Mouse (Mus musculus): ENCODE data around the gene Lias. TPM values are rescaled to one million over a fixed set of nuclear protein-coding genes. Genes with fewer than 3 reads are reported as not detected.

Gene Lias
- polyA plus RNA-seq, 1 experiment from 2014 or later = 70.4 TPM

- Histone ChIP-seq H3K4me2 (ENCODE audit: low read depth, low read length) (no peak overlapping the region), H3K9me3 (replicated peaks; ENCODE audit: control insufficient read depth, low read length) (no peaks in the 10 kb centered on the region), H3K4me3 (ENCODE audit: low read depth, low read length) (no peak overlapping the region), H3K4me1 (ENCODE audit: control insufficient read depth, insufficient read depth, low read length) (no peaks in the 10 kb centered on the region), H3K36me3 (replicated peaks; ENCODE audit: control insufficient read depth, insufficient read depth, low read depth, low read length) (no peaks in the 10 kb centered on the region), H3K9ac (replicated peaks; ENCODE audit: low read length) (no peak overlapping the region), H3K27ac (replicated peaks; ENCODE audit: low read depth, low read length) (no peak overlapping the region), H3K27me3 (ENCODE audit: control insufficient read depth, insufficient read depth, low read length) (no peaks in the 10 kb centered on the region)
- ATAC-seq (replicated peaks; ENCODE audit: insufficient number of reproducible peaks, low FRiP score, low TSS enrichment, low read depth) (no peak), DNase-seq (ENCODE audit: low spot score) (no peak)
- 91% methylated on average over 7 of the region's 7 CpGs for WGBS
Measured at GRCm38 (mm10) chr5:65371551-65371950, 19.7 kb upstream of the Lias start.

- H3K9me3 ChIP-seq (replicated peaks; ENCODE audit: control insufficient read depth, low read length) = no peaks in the 10 kb centered on the region
- DNase-seq (ENCODE audit: low spot score) (no peak), ATAC-seq (replicated peaks; ENCODE audit: insufficient number of reproducible peaks, low FRiP score, low TSS enrichment, low read depth) (no peak)
- H3K4me2 ChIP-seq (ENCODE audit: low read depth, low read length) = no peak overlapping the region
- no peak overlapping the region for H3K27ac ChIP-seq (replicated peaks; ENCODE audit: low read depth, low read length)
- H3K36me3 ChIP-seq (replicated peaks; ENCODE audit: control insufficient read depth, insufficient read depth, low read depth, low read length) = no peaks in the 10 kb centered on the region
- no peak overlapping the region for H3K4me3 ChIP-seq (ENCODE audit: low read depth, low read length)
- 80% methylated on average over 7 of the region's 7 CpGs for WGBS
- H3K27me3 ChIP-seq (ENCODE audit: control insufficient read depth, insufficient read depth, low read length) = no peaks in the 10 kb centered on the region
- H3K4me1 ChIP-seq (ENCODE audit: control insufficient read depth, insufficient read depth, low read length) = no peaks in the 10 kb centered on the region
- H3K9ac ChIP-seq (replicated peaks; ENCODE audit: low read length) = no peak overlapping the region
Measured at GRCm38 (mm10) chr5:65374746-65375145, 16.6 kb upstream of the Lias start.

GRCm38 (mm10) chr5:65385704-65386103 is 5.6 kb upstream of the Lias start:
- Histone ChIP-seq H3K4me2 (ENCODE audit: low read depth, low read length) (no peak overlapping the region), H3K4me3 (ENCODE audit: low read depth, low read length) (no peak overlapping the region), H3K27me3 (ENCODE audit: control insufficient read depth, insufficient read depth, low read length) (no peaks in the 10 kb centered on the region), H3K9ac (replicated peaks; ENCODE audit: low read length) (no peak overlapping the region), H3K27ac (replicated peaks; ENCODE audit: low read depth, low read length) (no peak overlapping the region), H3K9me3 (replicated peaks; ENCODE audit: control insufficient read depth, low read length) (no peaks in the 10 kb centered on the region), H3K4me1 (ENCODE audit: control insufficient read depth, insufficient read depth, low read length) (no peaks in the 10 kb centered on the region), H3K36me3 (replicated peaks; ENCODE audit: control insufficient read depth, insufficient read depth, low read depth, low read length) (peaks cover 2% of the 10 kb centered on the region; the same call in 1 of the 2 replicates)
- DNase-seq (ENCODE audit: low spot score) (no peak), ATAC-seq (replicated peaks; ENCODE audit: insufficient number of reproducible peaks, low FRiP score, low TSS enrichment, low read depth) (no peak)
- WGBS = 69% methylated on average over 2 of the region's 2 CpGs

GRCm38 (mm10) chr5:65387008-65387867 is 4.1 kb upstream of the Lias start:
- Histone ChIP-seq H3K4me2 (ENCODE audit: low read depth, low read length) (no peak overlapping the region), H3K27me3 (ENCODE audit: control insufficient read depth, insufficient read depth, low read length) (no peaks in the 10 kb centered on the region), H3K9me3 (replicated peaks; ENCODE audit: control insufficient read depth, low read length) (no peaks in the 10 kb centered on the region), H3K27ac (replicated peaks; ENCODE audit: low read depth, low read length) (no peak overlapping the region), H3K9ac (replicated peaks; ENCODE audit: low read length) (no peak overlapping the region), H3K4me3 (ENCODE audit: low read depth, low read length) (no peak overlapping the region), H3K4me1 (ENCODE audit: control insufficient read depth, insufficient read depth, low read length) (no peaks in the 10 kb centered on the region), H3K36me3 (replicated peaks; ENCODE audit: control insufficient read depth, insufficient read depth, low read depth, low read length) (peaks cover 2% of the 10 kb centered on the region; the same call in 1 of the 2 replicates)
- no peak for ATAC-seq (replicated peaks; ENCODE audit: insufficient number of reproducible peaks, low FRiP score, low TSS enrichment, low read depth)
- DNase-seq (ENCODE audit: low spot score) = no peak
- 78% methylated on average over 6 of the region's 6 CpGs for whole genome bisulfite sequencing

- Histone ChIP-seq H3K9me3 (replicated peaks; ENCODE audit: control insufficient read depth, low read length) (no peaks in the 10 kb centered on the region), H3K9ac (replicated peaks; ENCODE audit: low read length) (peak overlapping the region; percentile 70), H3K27me3 (ENCODE audit: control insufficient read depth, insufficient read depth, low read length) (no peaks in the 10 kb centered on the region), H3K4me2 (ENCODE audit: low read depth, low read length) (peak overlapping the region; percentile 72), H3K4me1 (ENCODE audit: control insufficient read depth, insufficient read depth, low read length) (no peaks in the 10 kb centered on the region), H3K36me3 (replicated peaks; ENCODE audit: control insufficient read depth, insufficient read depth, low read depth, low read length) (peaks cover 2% of the 10 kb centered on the region; the same call in 1 of the 2 replicates), H3K27ac (replicated peaks; ENCODE audit: low read depth, low read length) (0 out of 2 replicates have a peak overlapping the region, but pooled peaks have one; percentile 28), H3K4me3 (ENCODE audit: low read depth, low read length) (peak overlapping the region; percentile 91)
- 2% methylated on average over 12 of the region's 12 CpGs for WGBS
- ATAC-seq (replicated peaks; ENCODE audit: insufficient number of reproducible peaks, low FRiP score, low TSS enrichment, low read depth) (no peak; the same call in 1 of the 2 replicates), DNase-seq (ENCODE audit: low spot score) (peak; percentile 71)
Measured at GRCm38 (mm10) chr5:65391753-65392152, 456 bp downstream of the Lias start.

GRCm38 (mm10) chr5:65394425-65394824 is 3.1 kb downstream of the Lias start:
- H3K36me3 ChIP-seq (replicated peaks; ENCODE audit: control insufficient read depth, insufficient read depth, low read depth, low read length) = no peaks in the 10 kb centered on the region
- H3K4me3 ChIP-seq (ENCODE audit: low read depth, low read length) = no peak overlapping the region
- no peak overlapping the region for H3K9ac ChIP-seq (replicated peaks; ENCODE audit: low read length)
- DNase-seq (ENCODE audit: low spot score) (no peak), ATAC-seq (replicated peaks; ENCODE audit: insufficient number of reproducible peaks, low FRiP score, low TSS enrichment, low read depth) (no peak)
- no peaks in the 10 kb centered on the region for H3K27me3 ChIP-seq (ENCODE audit: control insufficient read depth, insufficient read depth, low read length)
- WGBS = 94% methylated on average over 7 of the region's 7 CpGs
- H3K4me1 ChIP-seq (ENCODE audit: control insufficient read depth, insufficient read depth, low read length) = no peaks in the 10 kb centered on the region
- no peak overlapping the region for H3K4me2 ChIP-seq (ENCODE audit: low read depth, low read length)
- no peaks in the 10 kb centered on the region for H3K9me3 ChIP-seq (replicated peaks; ENCODE audit: control insufficient read depth, low read length)
- H3K27ac ChIP-seq (replicated peaks; ENCODE audit: low read depth, low read length) = no peak overlapping the region

- no peak overlapping the region for H3K4me2 ChIP-seq (ENCODE audit: low read depth, low read length)
- no peak overlapping the region for H3K9ac ChIP-seq (replicated peaks; ENCODE audit: low read length)
- H3K9me3 ChIP-seq (replicated peaks; ENCODE audit: control insufficient read depth, low read length) = no peaks in the 10 kb centered on the region
- no peak overlapping the region for H3K27ac ChIP-seq (replicated peaks; ENCODE audit: low read depth, low read length)
- peaks cover 2% of the 10 kb centered on the region; the same call in 1 of the 2 replicates for H3K36me3 ChIP-seq (replicated peaks; ENCODE audit: control insufficient read depth, insufficient read depth, low read depth, low read length)
- H3K27me3 ChIP-seq (ENCODE audit: control insufficient read depth, insufficient read depth, low read length) = no peaks in the 10 kb centered on the region
- ATAC-seq (replicated peaks; ENCODE audit: insufficient number of reproducible peaks, low FRiP score, low TSS enrichment, low read depth) (0 out of 2 replicates have a peak, but pooled peaks have one; percentile 44), DNase-seq (ENCODE audit: low spot score) (peak; percentile 81)
- no peak overlapping the region for H3K4me3 ChIP-seq (ENCODE audit: low read depth, low read length)
- H3K4me1 ChIP-seq (ENCODE audit: control insufficient read depth, insufficient read depth, low read length) = no peaks in the 10 kb centered on the region
- 28% methylated on average over 2 of the region's 2 CpGs for whole genome bisulfite sequencing
Measured at GRCm38 (mm10) chr5:65401251-65401994, 10.1 kb downstream of the Lias start.

GRCm38 (mm10) chr5:65407989-65408388 is 16.7 kb downstream of the Lias start:
- H3K36me3 ChIP-seq (replicated peaks; ENCODE audit: control insufficient read depth, insufficient read depth, low read depth, low read length) = peaks cover 2% of the 10 kb centered on the region
- 40% methylated on average over 12 of the region's 12 CpGs for WGBS
- no peak overlapping the region for H3K9ac ChIP-seq (replicated peaks; ENCODE audit: low read length)

More at GRCm38 (mm10) chr5:65407989-65408388, 16.7 kb downstream of the Lias start:
- Histone ChIP-seq H3K4me2 (ENCODE audit: low read depth, low read length) (no peak overlapping the region), H3K4me1 (ENCODE audit: control insufficient read depth, insufficient read depth, low read length) (no peaks in the 10 kb centered on the region), H3K9me3 (replicated peaks; ENCODE audit: control insufficient read depth, low read length) (no peaks in the 10 kb centered on the region), H3K27me3 (ENCODE audit: control insufficient read depth, insufficient read depth, low read length) (no peaks in the 10 kb centered on the region), H3K27ac (replicated peaks; ENCODE audit: low read depth, low read length) (no peak overlapping the region), H3K4me3 (ENCODE audit: low read depth, low read length) (no peak overlapping the region)
- no peak for DNase-seq (ENCODE audit: low spot score)
- ATAC-seq (replicated peaks; ENCODE audit: insufficient number of reproducible peaks, low FRiP score, low TSS enrichment, low read depth) = no peak
